Mouse (Mus musculus) lung, postnatal 0 days (tissue): Measurements from ENCODE around the gene Fah.

ENCODE experiments used
- CTCF ChIP-seq: IDR thresholded peaks from 2 replicates; pipeline ENCODE4 v1.5.1; 2016; ENCODE audit warnings: antibody characterized with exemption, mild to moderate bottlenecking
- EP300 ChIP-seq: IDR thresholded peaks from 2 replicates; pipeline ENCODE4 v1.6.1; 2016; ENCODE audit warnings: antibody characterized with exemption, mild to moderate bottlenecking, control low read depth

- TF ChIP-seq EP300, result no peak
- no peak for TF ChIP-seq CTCF
These were observed 44.9 kb upstream of the Fah start for GRCm38 (mm10) chr7:84651303-84651986.
